Mouse (Mus musculus): ENCODE measurements around the gene Gal3st4. TPM values are rescaled to one million over a fixed set of nuclear protein-coding genes. Genes with fewer than 3 reads are reported as not detected.
A peak's percentile ranks its signal among the peaks of the same experiment; 100 is the strongest.

The Gal3st4 gene
- total and polyA plus RNA-seq, 3 experiments: 0.15 to 0.17 TPM; not detected in 1

GRCm38 (mm10) chr5:138256966-138257584, 15.6 kb downstream of the Gal3st4 start (continued):
- peak; percentile 42; the same call in 1 of the 2 replicates for TF ChIP-seq ETS1 (IDR thresholded peaks at IDR 0.05; ENCODE audit: low read depth, low read length)

DNA sequence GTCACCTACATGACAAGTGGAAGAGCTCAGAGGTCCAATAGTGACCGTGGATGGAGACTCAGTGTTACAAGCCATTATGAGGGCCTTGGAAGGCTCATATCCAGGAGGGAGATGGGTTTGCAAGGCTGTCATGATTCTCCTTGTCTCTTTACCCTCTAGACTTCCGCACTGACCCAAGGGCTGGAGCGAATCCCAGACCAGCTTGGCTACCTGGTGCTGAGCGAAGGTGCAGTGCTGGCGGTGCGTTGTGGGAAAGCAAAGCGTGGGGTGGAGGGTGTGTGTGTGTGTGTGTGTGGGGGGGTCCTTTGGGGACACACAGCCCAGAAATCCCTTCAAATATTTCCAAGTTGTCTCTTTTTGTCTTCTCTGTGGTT, 16.6 kb downstream of the Gal3st4 start:
- Histone ChIP-seq H3K9ac (ENCODE audit: control insufficient read depth, low read depth, low read length, poor library complexity, severe bottlenecking) (peak overlapping the region; percentile 80), H3K4me1 (ENCODE audit: control insufficient read depth in 1 of 2, insufficient read depth in 2 of 2, low read length in 2 of 2) (peaks cover 12 to 53% of the 10 kb centered on the region in 2 experiments), H3K27ac (ENCODE audit: control insufficient read depth, low read depth, low read length) (peak overlapping the region; percentile 73), H3K9me3 (replicated peaks; ENCODE audit: insufficient read depth, low read length) (no peaks in the 10 kb centered on the region), H3K27me3 (ENCODE audit: control insufficient read depth in 1 of 2, insufficient read depth in 2 of 2, low read length in 2 of 2) (no peaks in the 10 kb centered on the region; a peak in 1 of 4 replicates), H3K4me3 (ENCODE audit: control insufficient read depth in 1 of 2, insufficient read depth in 1 of 2, low read depth in 2 of 2, low read length in 2 of 2) (peak overlapping the region; percentile 68 to 84), H3K36me3 (ENCODE audit: control insufficient read depth in 1 of 2, insufficient read depth in 2 of 2, low read length in 2 of 2) (peaks cover 3 to 52% of the 10 kb centered on the region in 2 experiments; a peak in 3 of 4 replicates), H3K79me2 (ENCODE audit: control insufficient read depth, insufficient read depth, low read length, poor library complexity) (peaks cover 15% of the 10 kb centered on the region)
- TF ChIP-seq CHD1 (IDR thresholded peaks at IDR 0.05; ENCODE audit: low read depth, low read length): no peak
- peak; percentile 32; the same call in 1 of the 2 replicates for TF ChIP-seq ZMIZ1 (IDR thresholded peaks at IDR 0.05; ENCODE audit: low read depth, low read length)
- no peak for TF ChIP-seq RAD21 (IDR thresholded peaks at IDR 0.05; ENCODE audit: low read depth, low read length)
- peak; percentile 31 for TF ChIP-seq POLR2AphosphoS2 (IDR thresholded peaks at IDR 0.05; ENCODE audit: low read length)
- TF ChIP-seq USF2 (IDR thresholded peaks at IDR 0.05; ENCODE audit: borderline replicate concordance in 1 of 2, insufficient read depth in 1 of 2, low read depth in 1 of 2, low read length in 2 of 2): no peak
- DNase-seq (ENCODE audit: low read depth, low spot score): no peak

DNA sequence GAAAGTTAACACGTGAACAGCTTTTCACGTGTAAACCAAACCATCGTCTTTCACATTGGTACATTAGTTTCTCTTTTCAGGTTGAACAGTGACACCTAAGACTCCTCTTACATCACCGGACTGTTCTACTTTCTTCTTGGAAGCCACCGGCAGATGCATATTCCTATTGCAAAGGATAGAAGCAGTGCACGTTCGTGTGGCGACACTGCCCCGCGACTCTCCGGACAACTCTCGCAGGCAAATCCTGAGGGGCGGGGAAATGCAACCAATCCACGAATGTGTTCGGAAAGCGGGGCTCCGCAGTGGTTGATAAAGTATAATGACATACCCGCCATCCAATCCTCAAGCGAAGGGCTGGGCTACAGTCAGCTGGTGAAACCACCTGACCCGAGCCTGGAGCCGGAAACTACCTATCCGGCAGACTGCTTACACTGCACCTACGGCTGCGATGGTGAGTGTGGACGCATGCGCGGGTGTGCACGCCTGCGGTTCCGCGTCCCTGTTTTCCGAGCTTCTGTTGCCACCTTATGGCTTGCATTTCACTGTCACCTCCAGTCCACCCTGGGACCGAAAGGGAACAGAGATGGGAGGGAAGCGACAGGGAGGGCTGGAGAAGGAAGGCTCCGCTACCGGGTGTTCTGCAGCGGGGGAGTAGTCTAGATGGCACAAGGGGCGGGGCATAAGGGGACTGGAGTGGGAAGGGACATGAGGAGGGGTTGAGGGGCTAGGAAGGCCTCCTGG, 17.1 kb downstream of the Gal3st4 start, which contains the start of gene Lamtor4:
Gene Lamtor4, plus strand, starts transcription at position 130 of the 741 bp plus-strand sequence.
- no peaks in the 10 kb centered on the region; a peak in 1 of 4 replicates for H3K27me3 ChIP-seq (ENCODE audit: control insufficient read depth in 1 of 2, insufficient read depth in 2 of 2, low read length in 2 of 2)
- peaks cover 13% of the 10 kb centered on the region for H3K79me2 ChIP-seq (ENCODE audit: control insufficient read depth, insufficient read depth, low read length, poor library complexity)
- H3K9me3 ChIP-seq (replicated peaks; ENCODE audit: insufficient read depth, low read length): no peaks in the 10 kb centered on the region
- H3K27ac ChIP-seq (ENCODE audit: control insufficient read depth, low read depth, low read length): peak within 1 kb of the TSS; percentile 78
- peak within 1 kb of the TSS; percentile 80 for H3K9ac ChIP-seq (ENCODE audit: control insufficient read depth, low read depth, low read length, poor library complexity, severe bottlenecking)
- peaks cover 3 to 48% of the 10 kb centered on the region in 2 experiments; a peak in 3 of 4 replicates for H3K36me3 ChIP-seq (ENCODE audit: control insufficient read depth in 1 of 2, insufficient read depth in 2 of 2, low read length in 2 of 2)
- peak within 1 kb of the TSS; percentile 68 to 84 for H3K4me3 ChIP-seq (ENCODE audit: control insufficient read depth in 1 of 2, insufficient read depth in 1 of 2, low read depth in 2 of 2, low read length in 2 of 2)
- H3K4me1 ChIP-seq (ENCODE audit: control insufficient read depth in 1 of 2, insufficient read depth in 2 of 2, low read length in 2 of 2): peaks cover 12 to 49% of the 10 kb centered on the region in 2 experiments
- peak; percentile 98 for DNase-seq (ENCODE audit: low read depth, low spot score)
- TF ChIP-seq MAX (IDR thresholded peaks at IDR 0.05; ENCODE audit: low read length) (peak; percentile 88), USF1 (IDR thresholded peaks at IDR 0.05; ENCODE audit: low read depth, low read length) (peak; percentile 97), EP300 (IDR thresholded peaks at IDR 0.05; ENCODE audit: low read depth in 1 of 2, low read length in 2 of 2) (0 out of 4 replicates have a peak, but pooled peaks of 1 of the 2 experiments have one; percentile 13), NRF1 (IDR thresholded peaks at IDR 0.05; ENCODE audit: insufficient read depth, low read depth, low read length, poor library complexity, severe bottlenecking) (peak; percentile 87), BHLHE40 (IDR thresholded peaks at IDR 0.05; ENCODE audit: borderline replicate concordance, low read depth, low read length) (peak; percentile 35; the same call in 1 of the 2 replicates), MAZ (IDR thresholded peaks at IDR 0.05; ENCODE audit: low read depth, low read length) (peak; percentile 16; the same call in 1 of the 2 replicates), MXI1 (IDR thresholded peaks at IDR 0.05; ENCODE audit: low read depth, low read length) (peak; percentile 94), MYC (IDR thresholded peaks at IDR 0.05; ENCODE audit: low read depth, low read length) (peak; percentile 97), TBP (IDR thresholded peaks at IDR 0.05; ENCODE audit: low read depth, low read length) (peak; percentile 91), POLR2A (IDR thresholded peaks at IDR 0.05; ENCODE audit: control insufficient read depth in 1 of 2, insufficient read depth in 1 of 2, low read depth in 1 of 2, low read length in 2 of 2, poor library complexity in 1 of 2) (peak; percentile 68 to 94), NELFE (IDR thresholded peaks at IDR 0.05; ENCODE audit: low read depth, low read length) (peak; percentile 90), RCOR1 (IDR thresholded peaks at IDR 0.05; ENCODE audit: low read depth, low read length) (no peak; the same call in 1 of the 2 replicates), RAD21 (IDR thresholded peaks at IDR 0.05; ENCODE audit: low read depth, low read length) (peak; percentile 7; the same call in 1 of the 2 replicates), TCF12 (IDR thresholded peaks at IDR 0.05; ENCODE audit: low read depth, low read length) (peak; percentile 55), ZC3H11A (IDR thresholded peaks at IDR 0.05; ENCODE audit: low read depth, low read length) (no peak), E2F4 (IDR thresholded peaks at IDR 0.05; ENCODE audit: borderline replicate concordance, low read depth, low read length) (no peak), UBTF (IDR thresholded peaks at IDR 0.05; ENCODE audit: borderline replicate concordance, insufficient read depth, low read depth, low read length) (0 out of 2 replicates have a peak, but pooled peaks have one; percentile 17), MEF2A (IDR thresholded peaks at IDR 0.05; ENCODE audit: extremely low read depth, insufficient replicate concordance, low read depth, low read length, poor library complexity, severe bottlenecking) (no peak), JUND (IDR thresholded peaks at IDR 0.05; ENCODE audit: low read depth, low read length) (no peak), ETS1 (IDR thresholded peaks at IDR 0.05; ENCODE audit: low read depth, low read length) (peak; percentile 91), USF2 (IDR thresholded peaks at IDR 0.05; ENCODE audit: borderline replicate concordance in 1 of 2, insufficient read depth in 1 of 2, low read depth in 1 of 2, low read length in 2 of 2) (peak; percentile 48 to 90; a peak in 3 of 4 replicates)
